Mouse (Mus musculus): ENCODE measurements around the gene Fgfr2. TPM values are rescaled to one million over a fixed set of nuclear protein-coding genes. Genes with fewer than 3 reads are reported as not detected.

Fgfr2 gene
- polyA plus RNA-seq, 1 experiment from 2014 or later, result 24.1 TPM

GRCm38 (mm10) chr7:131850579-131850978, 1272.6 kb downstream of the Fgfr2 start:
- no peaks in the 10 kb centered on the region for H3K27me3 ChIP-seq (replicated peaks; ENCODE audit: control insufficient read depth, insufficient read depth, low read length)
- 19% methylated on average over 4 of the region's 4 CpGs for WGBS
- no peak overlapping the region for H3K27ac ChIP-seq (ENCODE audit: low read depth, low read length)
- H3K9me3 ChIP-seq (ENCODE audit: control insufficient read depth, low read length), result no peaks in the 10 kb centered on the region
- ATAC-seq, result no peak
- H3K4me3 ChIP-seq (ENCODE audit: low read length), result no peak overlapping the region
- peaks cover 7% of the 10 kb centered on the region for H3K4me1 ChIP-seq (ENCODE audit: control insufficient read depth, insufficient read depth, low read depth, low read length)
- no peak overlapping the region for H3K9ac ChIP-seq (ENCODE audit: low read depth, low read length)
- H3K36me3 ChIP-seq (ENCODE audit: control insufficient read depth, insufficient read depth, low read length), result no peaks in the 10 kb centered on the region
- no peak overlapping the region for H3K4me2 ChIP-seq (ENCODE audit: low read length)

DNA sequence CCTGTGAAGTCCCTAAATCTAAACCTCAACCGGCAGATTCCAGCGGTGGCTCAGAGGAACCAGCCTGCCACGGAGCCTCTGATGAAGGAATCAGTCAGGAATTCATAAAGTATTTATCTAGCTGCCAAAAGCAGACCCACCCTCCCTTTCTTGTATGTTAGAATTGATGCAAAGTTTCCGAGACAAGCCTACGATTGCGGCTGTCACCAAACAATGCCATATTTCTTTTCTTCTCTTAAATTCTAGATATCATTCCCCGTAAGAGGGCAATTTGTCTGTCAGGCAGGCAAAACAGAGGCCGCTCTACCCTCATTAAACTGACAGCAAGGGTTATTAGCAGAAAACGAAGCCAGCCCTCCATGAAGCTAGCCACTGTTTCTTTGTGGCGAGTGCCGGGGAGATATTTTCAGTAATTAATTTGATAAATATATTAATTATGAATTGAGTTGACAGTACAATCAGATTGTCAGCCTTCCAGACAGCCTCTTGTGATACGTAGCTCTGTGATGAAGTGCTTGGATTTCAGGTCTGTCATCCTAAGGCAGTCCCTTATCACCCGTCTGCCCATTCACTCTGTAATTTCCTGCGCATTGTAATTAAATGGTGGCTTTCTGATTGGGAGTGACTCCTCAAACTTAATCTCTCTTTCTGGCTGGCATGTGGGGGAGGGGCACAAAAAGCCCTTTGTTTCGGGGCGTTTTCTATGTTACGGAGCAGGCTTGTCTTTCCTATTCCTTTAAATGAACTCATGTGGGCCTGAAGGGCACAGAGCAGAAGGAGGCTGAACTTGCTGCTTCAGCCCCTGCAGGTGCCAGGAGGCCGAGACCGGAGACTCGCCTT, 1276.9 kb downstream of the Fgfr2 start:
- no peaks in the 10 kb centered on the region for H3K36me3 ChIP-seq (ENCODE audit: control insufficient read depth, insufficient read depth, low read length)
- no peak overlapping the region for H3K4me3 ChIP-seq (ENCODE audit: low read length)
- 43% methylated on average over 20 of the region's 20 CpGs for WGBS
- H3K4me1 ChIP-seq (ENCODE audit: control insufficient read depth, insufficient read depth, low read depth, low read length), result peaks cover 7% of the 10 kb centered on the region
- H3K27me3 ChIP-seq (replicated peaks; ENCODE audit: control insufficient read depth, insufficient read depth, low read length), result no peaks in the 10 kb centered on the region
- no peak overlapping the region for H3K4me2 ChIP-seq (ENCODE audit: low read length)
- no peak overlapping the region for H3K27ac ChIP-seq (ENCODE audit: low read depth, low read length)
- no peak for ATAC-seq
- no peaks in the 10 kb centered on the region for H3K9me3 ChIP-seq (ENCODE audit: control insufficient read depth, low read length)
- H3K9ac ChIP-seq (ENCODE audit: low read depth, low read length), result no peak overlapping the region; the same call in 1 of the 2 replicates

- no peak for ATAC-seq
- Histone ChIP-seq H3K36me3 (ENCODE audit: control insufficient read depth, insufficient read depth, low read length) (no peaks in the 10 kb centered on the region), H3K27ac (ENCODE audit: low read depth, low read length) (no peak overlapping the region), H3K4me2 (ENCODE audit: low read length) (no peak overlapping the region), H3K27me3 (replicated peaks; ENCODE audit: control insufficient read depth, insufficient read depth, low read length) (no peaks in the 10 kb centered on the region), H3K4me3 (ENCODE audit: low read length) (no peak overlapping the region), H3K9ac (ENCODE audit: low read depth, low read length) (no peak overlapping the region), H3K9me3 (ENCODE audit: control insufficient read depth, low read length) (no peaks in the 10 kb centered on the region), H3K4me1 (ENCODE audit: control insufficient read depth, insufficient read depth, low read depth, low read length) (no peaks in the 10 kb centered on the region)
- 83% methylated on average over 1 of the region's 1 CpGs for WGBS
Measured at GRCm38 (mm10) chr7:131830261-131830660, 1292.9 kb downstream of the Fgfr2 start.

- Histone ChIP-seq H3K9me3 (ENCODE audit: control insufficient read depth, low read length) (no peaks in the 10 kb centered on the region), H3K27me3 (replicated peaks; ENCODE audit: control insufficient read depth, insufficient read depth, low read length) (no peaks in the 10 kb centered on the region), H3K4me3 (ENCODE audit: low read length) (no peak overlapping the region), H3K27ac (ENCODE audit: low read depth, low read length) (no peak overlapping the region), H3K9ac (ENCODE audit: low read depth, low read length) (no peak overlapping the region), H3K36me3 (ENCODE audit: control insufficient read depth, insufficient read depth, low read length) (no peaks in the 10 kb centered on the region), H3K4me2 (ENCODE audit: low read length) (no peak overlapping the region), H3K4me1 (ENCODE audit: control insufficient read depth, insufficient read depth, low read depth, low read length) (no peaks in the 10 kb centered on the region)
- WGBS, result 70% methylated on average over 5 of the region's 5 CpGs
- ATAC-seq, result no peak
Measured at GRCm38 (mm10) chr7:131826811-131827210, 1296.3 kb downstream of the Fgfr2 start.

- no peak for ATAC-seq
Measured at GRCm38 (mm10) chr7:131817976-131818375, 1305.2 kb downstream of the Fgfr2 start.

GRCm38 (mm10) chr7:131816641-131817040, 1306.5 kb downstream of the Fgfr2 start:
- H3K27ac ChIP-seq (ENCODE audit: low read depth, low read length), result no peak overlapping the region
- H3K9me3 ChIP-seq (ENCODE audit: control insufficient read depth, low read length), result no peaks in the 10 kb centered on the region
- H3K4me3 ChIP-seq (ENCODE audit: low read length), result no peak overlapping the region
- no peak overlapping the region for H3K9ac ChIP-seq (ENCODE audit: low read depth, low read length)
- ATAC-seq, result no peak
- H3K27me3 ChIP-seq (replicated peaks; ENCODE audit: control insufficient read depth, insufficient read depth, low read length), result no peaks in the 10 kb centered on the region
- no peaks in the 10 kb centered on the region for H3K4me1 ChIP-seq (ENCODE audit: control insufficient read depth, insufficient read depth, low read depth, low read length)
- no peaks in the 10 kb centered on the region for H3K36me3 ChIP-seq (ENCODE audit: control insufficient read depth, insufficient read depth, low read length)
- 68% methylated on average over 2 of the region's 2 CpGs for WGBS
- no peak overlapping the region for H3K4me2 ChIP-seq (ENCODE audit: low read length)

More at GRCm38 (mm10) chr7:131817976-131818375, 1305.2 kb downstream of the Fgfr2 start:
- no peaks in the 10 kb centered on the region for H3K27me3 ChIP-seq (replicated peaks; ENCODE audit: control insufficient read depth, insufficient read depth, low read length)
- H3K36me3 ChIP-seq (ENCODE audit: control insufficient read depth, insufficient read depth, low read length), result no peaks in the 10 kb centered on the region
- no peaks in the 10 kb centered on the region for H3K4me1 ChIP-seq (ENCODE audit: control insufficient read depth, insufficient read depth, low read depth, low read length)
- no peaks in the 10 kb centered on the region for H3K9me3 ChIP-seq (ENCODE audit: control insufficient read depth, low read length)
- WGBS, result 76% methylated on average over 6 of the region's 6 CpGs
- no peak overlapping the region for H3K4me2 ChIP-seq (ENCODE audit: low read length)
- no peak overlapping the region for H3K4me3 ChIP-seq (ENCODE audit: low read length)
- H3K27ac ChIP-seq (ENCODE audit: low read depth, low read length), result no peak overlapping the region
- H3K9ac ChIP-seq (ENCODE audit: low read depth, low read length), result no peak overlapping the region

GRCm38 (mm10) chr7:131812116-131812515, 1311.0 kb downstream of the Fgfr2 start:
- Histone ChIP-seq H3K4me3 (ENCODE audit: low read length) (no peak overlapping the region), H3K27ac (ENCODE audit: low read depth, low read length) (no peak overlapping the region), H3K4me1 (ENCODE audit: control insufficient read depth, insufficient read depth, low read depth, low read length) (no peaks in the 10 kb centered on the region), H3K36me3 (ENCODE audit: control insufficient read depth, insufficient read depth, low read length) (no peaks in the 10 kb centered on the region), H3K4me2 (ENCODE audit: low read length) (no peak overlapping the region), H3K9ac (ENCODE audit: low read depth, low read length) (no peak overlapping the region), H3K9me3 (ENCODE audit: control insufficient read depth, low read length) (no peaks in the 10 kb centered on the region), H3K27me3 (replicated peaks; ENCODE audit: control insufficient read depth, insufficient read depth, low read length) (no peaks in the 10 kb centered on the region)
- WGBS, result 90% methylated on average over 6 of the region's 6 CpGs
- ATAC-seq, result no peak

DNA sequence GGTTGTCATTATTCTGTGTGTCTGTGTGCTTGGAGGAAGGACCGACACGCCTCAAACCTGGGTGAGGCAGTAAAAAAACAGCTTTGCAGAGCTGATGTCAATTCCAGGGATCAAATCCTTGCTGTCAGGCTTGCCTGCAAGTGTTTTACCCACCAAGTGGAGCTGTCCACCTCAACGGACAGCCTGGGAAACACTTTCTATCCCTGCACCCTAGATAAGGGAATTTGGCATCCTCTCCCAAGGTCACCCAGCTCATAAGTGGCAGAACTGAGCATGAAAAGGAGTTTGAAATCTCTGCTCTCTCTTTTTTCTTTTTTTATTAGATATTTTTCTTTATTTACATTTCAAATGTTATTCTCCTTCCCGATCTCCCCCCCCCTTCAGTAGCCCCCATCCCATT, 1312.2 kb downstream of the Fgfr2 start:
- H3K4me2 ChIP-seq (ENCODE audit: low read length), result no peak overlapping the region
- no peaks in the 10 kb centered on the region for H3K27me3 ChIP-seq (replicated peaks; ENCODE audit: control insufficient read depth, insufficient read depth, low read length)
- no peak overlapping the region for H3K9ac ChIP-seq (ENCODE audit: low read depth, low read length)
- no peak for ATAC-seq
- H3K4me3 ChIP-seq (ENCODE audit: low read length), result no peak overlapping the region
- H3K27ac ChIP-seq (ENCODE audit: low read depth, low read length), result no peak overlapping the region
- 76% methylated on average over 4 of the region's 4 CpGs for WGBS
- H3K9me3 ChIP-seq (ENCODE audit: control insufficient read depth, low read length), result no peaks in the 10 kb centered on the region
- H3K36me3 ChIP-seq (ENCODE audit: control insufficient read depth, insufficient read depth, low read length), result no peaks in the 10 kb centered on the region
- no peaks in the 10 kb centered on the region for H3K4me1 ChIP-seq (ENCODE audit: control insufficient read depth, insufficient read depth, low read depth, low read length)

DNA sequence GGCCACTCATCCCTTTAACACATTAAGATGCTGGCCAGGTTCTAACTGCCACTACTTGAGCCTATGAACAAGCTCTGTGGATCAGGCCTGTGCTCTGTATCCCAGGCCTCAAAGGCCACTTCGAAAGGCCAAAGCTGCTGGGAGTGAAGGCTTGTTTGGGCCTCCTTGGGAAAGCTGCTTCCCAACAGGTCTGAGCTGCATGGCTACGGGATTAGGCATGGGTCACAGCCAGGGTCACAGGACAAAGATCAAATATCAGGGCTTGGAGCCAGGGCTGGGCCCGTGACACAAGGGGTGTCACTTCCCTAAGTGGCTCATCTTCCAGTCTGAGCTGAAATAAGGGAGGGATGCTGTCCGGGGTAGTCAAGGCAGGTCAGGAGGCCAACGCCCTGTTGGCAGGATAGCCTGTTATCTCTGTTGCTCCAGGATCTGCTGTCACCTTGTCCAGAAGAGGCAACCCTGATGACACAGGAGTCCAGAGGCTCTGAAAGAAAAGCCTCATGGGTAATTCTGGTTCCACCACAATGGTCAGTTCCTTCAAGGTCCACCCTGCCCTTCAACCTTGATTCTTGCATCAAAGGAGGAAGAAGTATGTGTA, 1313.5 kb downstream of the Fgfr2 start:
- H3K9me3 ChIP-seq (ENCODE audit: control insufficient read depth, low read length), result no peaks in the 10 kb centered on the region
- WGBS, result 38% methylated on average over 5 of the region's 5 CpGs
- H3K36me3 ChIP-seq (ENCODE audit: control insufficient read depth, insufficient read depth, low read length), result no peaks in the 10 kb centered on the region
- ATAC-seq, result no peak
- no peaks in the 10 kb centered on the region for H3K27me3 ChIP-seq (replicated peaks; ENCODE audit: control insufficient read depth, insufficient read depth, low read length)
- no peak overlapping the region for H3K27ac ChIP-seq (ENCODE audit: low read depth, low read length)
- H3K4me2 ChIP-seq (ENCODE audit: low read length), result no peak overlapping the region
- no peaks in the 10 kb centered on the region for H3K4me1 ChIP-seq (ENCODE audit: control insufficient read depth, insufficient read depth, low read depth, low read length)
- no peak overlapping the region for H3K9ac ChIP-seq (ENCODE audit: low read depth, low read length)
- H3K4me3 ChIP-seq (ENCODE audit: low read length), result no peak overlapping the region
